Mouse (Mus musculus): ENCODE results near the gene Batf. TPM values are rescaled to one million over a fixed set of nuclear protein-coding genes. Genes with fewer than 3 reads are reported as not detected.
A peak's percentile ranks its signal among the peaks of the same experiment; 100 is the strongest.

The Batf gene
- polyA plus RNA-seq, 1 experiment from 2014 or later: 3.5 TPM

GRCm38 (mm10) chr12:85736960-85737359, 50.5 kb downstream of the Batf start:
- no peak overlapping the region for H3K4me3 ChIP-seq (replicated peaks)
- H3K9ac ChIP-seq: no peak overlapping the region
- no peaks in the 10 kb centered on the region for H3K4me1 ChIP-seq
- H3K27ac ChIP-seq: no peak overlapping the region
- H3K9me3 ChIP-seq (replicated peaks): no peaks in the 10 kb centered on the region
- no peaks in the 10 kb centered on the region for H3K27me3 ChIP-seq
- WGBS: 86% methylated on average over 3 of the region's 3 CpGs
- no peak overlapping the region for H3K4me2 ChIP-seq
- no peak for ATAC-seq (replicated peaks; ENCODE audit: low FRiP score)
- no peaks in the 10 kb centered on the region for H3K36me3 ChIP-seq

GRCm38 (mm10) chr12:85745827-85746695, 59.6 kb downstream of the Batf start, which contains the start of gene Flvcr2:
Flvcr2 (plus strand) TSS chr12:85746539.
- Histone ChIP-seq H3K27me3 (peaks cover 28% of the 10 kb centered on the region), H3K9me3 (replicated peaks) (no peaks in the 10 kb centered on the region), H3K4me1 (peaks cover 13% of the 10 kb centered on the region), H3K36me3 (no peaks in the 10 kb centered on the region), H3K4me3 (replicated peaks) (peak within 1 kb of the TSS; percentile 51), H3K4me2 (peak within 1 kb of the TSS; percentile 92), H3K9ac (peak within 1 kb of the TSS; percentile 37), H3K27ac (peak within 1 kb of the TSS; percentile 41; the same call in 1 of the 2 replicates)
- ATAC-seq (replicated peaks; ENCODE audit: low FRiP score): peak; percentile 86
- WGBS: under 1% methylated on average over 47 of the region's 51 CpGs

DNA sequence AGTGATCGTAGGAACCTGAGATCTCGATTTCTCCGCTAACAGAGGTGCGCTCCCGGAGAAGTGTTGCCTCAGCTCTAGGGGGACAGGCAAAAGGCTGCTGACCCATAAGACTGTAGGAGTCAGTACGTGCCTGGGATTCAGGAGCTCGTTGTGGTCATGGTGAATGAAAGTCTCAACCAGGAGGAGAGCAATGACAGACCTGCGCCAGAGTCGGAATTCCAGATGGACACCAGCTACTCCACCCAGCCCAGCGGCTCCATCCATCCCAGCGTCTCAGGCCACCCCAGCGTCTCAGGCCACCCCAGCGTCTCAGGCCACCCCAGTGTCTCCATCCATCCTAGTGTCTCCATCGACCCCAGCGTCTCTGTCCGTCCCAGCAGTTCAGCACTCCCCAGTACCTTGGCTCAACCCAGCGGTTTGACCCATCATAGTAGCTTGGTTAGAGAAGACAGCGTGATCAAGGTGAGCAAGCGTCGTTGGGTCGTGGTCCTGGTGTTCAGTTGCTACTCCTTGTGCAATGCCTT, 60.3 kb downstream of the Batf start:
- peak overlapping the region; percentile 92 for H3K4me2 ChIP-seq
- peaks cover 28% of the 10 kb centered on the region for H3K27me3 ChIP-seq
- ATAC-seq (replicated peaks; ENCODE audit: low FRiP score): peak; percentile 49
- WGBS: 18% methylated on average over 21 of the region's 21 CpGs
- H3K9me3 ChIP-seq (replicated peaks): no peaks in the 10 kb centered on the region
- H3K9ac ChIP-seq: peak overlapping the region; percentile 37
- H3K36me3 ChIP-seq: no peaks in the 10 kb centered on the region
- H3K27ac ChIP-seq: 0 out of 2 replicates have a peak overlapping the region, but pooled peaks have one; percentile 41
- peaks cover 13% of the 10 kb centered on the region for H3K4me1 ChIP-seq
- H3K4me3 ChIP-seq (replicated peaks): peak overlapping the region; percentile 51

DNA sequence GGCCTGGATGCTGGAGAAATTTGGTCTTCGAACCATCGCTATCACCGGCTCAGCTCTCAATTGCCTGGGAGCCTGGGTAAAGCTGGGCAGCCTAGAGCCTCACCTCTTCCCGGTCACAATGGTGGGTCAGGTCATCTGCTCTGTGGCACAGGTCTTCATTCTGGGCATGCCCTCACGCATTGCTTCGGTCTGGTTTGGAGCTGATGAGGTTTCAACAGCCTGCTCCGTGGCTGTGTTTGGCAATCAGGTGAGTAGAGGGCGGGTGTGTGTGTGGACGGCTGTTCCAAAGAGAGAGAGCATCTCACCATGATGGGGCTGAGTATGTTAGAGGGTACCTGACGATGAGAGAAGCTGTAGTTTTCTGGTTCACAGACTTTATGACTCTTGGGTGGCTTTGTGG, 60.9 kb downstream of the Batf start:
- Histone ChIP-seq H3K9ac (no peak overlapping the region), H3K4me2 (peak overlapping the region; percentile 92), H3K9me3 (replicated peaks) (no peaks in the 10 kb centered on the region), H3K4me3 (replicated peaks) (peak overlapping the region; percentile 51), H3K4me1 (peaks cover 13% of the 10 kb centered on the region), H3K27ac (no peak overlapping the region), H3K36me3 (no peaks in the 10 kb centered on the region), H3K27me3 (peaks cover 28% of the 10 kb centered on the region)
- WGBS: 83% methylated on average over 10 of the region's 10 CpGs
- ATAC-seq (replicated peaks; ENCODE audit: low FRiP score): no peak

DNA sequence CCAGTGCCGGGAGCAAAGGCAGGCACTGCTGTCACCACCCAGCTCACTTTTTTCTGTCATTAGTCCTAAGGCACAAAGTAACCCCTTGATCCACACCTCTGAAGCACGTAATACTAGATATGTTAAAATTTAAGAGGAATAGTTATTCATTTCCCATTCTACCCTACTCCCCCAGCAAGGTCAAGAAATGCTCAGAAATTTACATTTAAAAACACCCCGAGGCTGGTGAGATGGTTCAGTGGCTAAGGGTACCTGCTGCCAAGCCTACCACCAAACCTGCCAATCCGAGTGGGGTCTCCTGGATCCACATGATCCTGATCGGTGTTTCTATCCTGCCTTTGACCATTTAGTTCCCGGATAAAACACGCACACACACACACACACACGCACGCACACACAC, 63.4 kb downstream of the Batf start:
- WGBS: 75% methylated on average over 9 of the region's 9 CpGs
- H3K4me1 ChIP-seq: peaks cover 18% of the 10 kb centered on the region

GRCm38 (mm10) chr12:85752116-85752515, 65.6 kb downstream of the Batf start:
- ATAC-seq (replicated peaks; ENCODE audit: low FRiP score): no peak
- 81% methylated on average over 6 of the region's 6 CpGs for WGBS

More for the DNA sequence above, 63.4 kb downstream of the Batf start:
- no peaks in the 10 kb centered on the region for H3K36me3 ChIP-seq
- no peak overlapping the region for H3K4me2 ChIP-seq
- no peak for ATAC-seq (replicated peaks; ENCODE audit: low FRiP score)
- H3K27ac ChIP-seq: no peak overlapping the region
- no peaks in the 10 kb centered on the region for H3K9me3 ChIP-seq (replicated peaks)
- H3K9ac ChIP-seq: no peak overlapping the region
- H3K27me3 ChIP-seq: peaks cover 20% of the 10 kb centered on the region
- H3K4me3 ChIP-seq (replicated peaks): no peak overlapping the region

GRCm38 (mm10) chr12:85753223-85753622, 66.8 kb downstream of the Batf start:
- WGBS: 46% methylated on average over 2 of the region's 2 CpGs
- H3K4me1 ChIP-seq: peaks cover 16% of the 10 kb centered on the region
- no peak overlapping the region for H3K4me2 ChIP-seq
- peaks cover under 1% of the 10 kb centered on the region; the same call in 1 of the 2 replicates for H3K27me3 ChIP-seq
- H3K9me3 ChIP-seq (replicated peaks): no peaks in the 10 kb centered on the region
- no peaks in the 10 kb centered on the region for H3K36me3 ChIP-seq
- no peak overlapping the region for H3K4me3 ChIP-seq (replicated peaks)
- H3K27ac ChIP-seq: no peak overlapping the region
- no peak for ATAC-seq (replicated peaks; ENCODE audit: low FRiP score)
- no peak overlapping the region for H3K9ac ChIP-seq

More at GRCm38 (mm10) chr12:85752116-85752515, 65.6 kb downstream of the Batf start:
- Histone ChIP-seq H3K27ac (no peak overlapping the region), H3K27me3 (peaks cover 11% of the 10 kb centered on the region), H3K9me3 (replicated peaks) (no peaks in the 10 kb centered on the region), H3K4me1 (peaks cover 17% of the 10 kb centered on the region), H3K9ac (no peak overlapping the region), H3K4me3 (replicated peaks) (no peak overlapping the region), H3K4me2 (no peak overlapping the region), H3K36me3 (no peaks in the 10 kb centered on the region)

DNA sequence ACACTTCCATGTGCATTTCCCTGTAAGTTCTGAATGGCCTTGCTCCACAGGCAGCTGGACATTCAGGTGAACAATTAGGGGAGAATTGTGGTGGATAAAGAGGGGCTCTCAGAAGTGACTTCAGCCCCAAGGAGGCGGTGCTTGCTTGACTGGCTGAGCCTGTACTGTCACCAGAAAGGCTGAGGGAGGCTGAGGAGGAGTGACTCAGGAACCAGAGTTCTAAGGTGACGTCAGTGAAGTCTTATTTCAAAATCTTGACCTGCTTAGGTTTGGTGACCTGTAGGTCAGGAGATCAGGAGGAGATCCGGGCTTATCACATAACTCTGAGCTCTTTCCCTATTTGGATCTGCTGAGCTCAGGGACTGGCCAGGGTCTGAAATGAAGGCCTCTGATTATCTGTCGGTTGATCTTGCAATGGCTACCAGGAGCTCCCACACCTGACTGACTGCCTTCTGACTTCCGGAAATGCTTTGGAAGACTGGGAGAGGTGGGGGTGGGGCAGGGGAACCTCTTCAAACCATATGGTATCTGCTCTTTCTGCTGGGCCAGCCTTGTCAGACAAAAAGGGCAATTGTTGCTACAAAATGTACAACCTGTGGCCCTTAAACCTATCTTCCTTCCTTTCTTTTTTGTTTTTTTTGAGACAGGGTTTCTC, 68.3 kb downstream of the Batf start:
- WGBS: 46% methylated on average over 5 of the region's 5 CpGs
- H3K9me3 ChIP-seq (replicated peaks): no peaks in the 10 kb centered on the region
- no peak overlapping the region for H3K27ac ChIP-seq
- ATAC-seq (replicated peaks; ENCODE audit: low FRiP score): no peak
- H3K9ac ChIP-seq: no peak overlapping the region
- no peak overlapping the region for H3K4me2 ChIP-seq
- peaks cover 20% of the 10 kb centered on the region for H3K4me1 ChIP-seq
- H3K4me3 ChIP-seq (replicated peaks): no peak overlapping the region
- no peaks in the 10 kb centered on the region for H3K27me3 ChIP-seq
- H3K36me3 ChIP-seq: no peaks in the 10 kb centered on the region

DNA sequence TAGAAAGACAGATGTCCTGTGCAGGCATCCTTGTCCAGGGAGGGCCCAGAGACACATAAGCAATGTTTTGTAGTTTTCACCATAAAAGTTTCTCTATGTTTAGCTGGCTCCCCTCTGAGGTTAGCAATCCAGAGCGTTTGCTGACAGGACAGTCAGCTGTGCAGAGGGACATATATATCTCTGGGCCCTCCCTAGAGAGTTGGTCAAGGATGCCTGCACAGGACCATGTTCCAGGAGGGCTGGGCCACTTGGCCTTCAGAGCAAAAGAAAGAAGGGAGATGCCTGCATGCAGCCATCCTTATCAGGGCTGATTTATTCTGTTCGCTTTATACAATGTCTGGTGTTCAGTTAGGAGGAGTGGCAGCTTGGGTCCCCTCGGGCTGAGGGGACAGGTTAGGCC, 70.0 kb downstream of the Batf start:
- Histone ChIP-seq H3K4me3 (replicated peaks) (no peak overlapping the region), H3K27ac (no peak overlapping the region), H3K4me1 (peaks cover 20% of the 10 kb centered on the region), H3K27me3 (no peaks in the 10 kb centered on the region), H3K9me3 (replicated peaks) (no peaks in the 10 kb centered on the region), H3K9ac (no peak overlapping the region), H3K36me3 (no peaks in the 10 kb centered on the region), H3K4me2 (no peak overlapping the region)
- ATAC-seq (replicated peaks; ENCODE audit: low FRiP score): peak; percentile 93
- 39% methylated on average over 3 of the region's 3 CpGs for WGBS

- no peaks in the 10 kb centered on the region for H3K27me3 ChIP-seq
- no peaks in the 10 kb centered on the region for H3K9me3 ChIP-seq (replicated peaks)
- no peak for ATAC-seq (replicated peaks; ENCODE audit: low FRiP score)
- H3K36me3 ChIP-seq: no peaks in the 10 kb centered on the region
- H3K27ac ChIP-seq: no peak overlapping the region
- no peak overlapping the region for H3K9ac ChIP-seq
- no peak overlapping the region for H3K4me3 ChIP-seq (replicated peaks)
- no peak overlapping the region for H3K4me2 ChIP-seq
- peaks cover 20% of the 10 kb centered on the region for H3K4me1 ChIP-seq
- WGBS: 64% methylated on average over 3 of the region's 3 CpGs
Measured at GRCm38 (mm10) chr12:85757074-85757473, 70.6 kb downstream of the Batf start.
